Comparison of ENCODE assay signal across 8 mouse cellular contexts in the genomic region with DNA sequence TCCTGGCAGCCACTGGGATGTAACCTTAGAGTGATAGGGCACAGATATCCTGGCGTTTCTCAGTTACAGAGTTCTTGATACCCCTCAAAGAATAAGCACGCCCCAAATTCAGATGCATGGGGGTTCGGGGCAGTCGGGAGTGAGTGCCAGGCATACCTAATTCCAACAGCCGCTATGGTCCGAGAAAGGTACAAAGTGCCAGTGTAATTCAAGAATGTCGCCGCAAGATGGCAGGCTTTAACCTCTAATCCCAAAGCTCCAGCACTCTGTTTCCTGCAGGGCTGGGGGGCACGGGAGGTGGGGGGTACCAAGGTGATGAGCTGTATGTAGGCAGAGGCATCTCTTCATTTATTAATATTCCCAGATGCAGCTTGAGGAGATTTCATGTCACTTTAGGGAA.
DNase-seq lines count a peak whose midpoint lies in the region; ATAC-seq and TF ChIP-seq lines count a peak whose summit lies in the region.

No protein-coding gene starts in this region.

- no peaks in the 10 kb centered on the region for H3K4me1 ChIP-seq in forebrain, embryonic 12.5 days
- peaks cover 5% of the 10 kb centered on the region; the same call in 1 of the 2 replicates for H3K4me1 ChIP-seq in hindbrain, embryonic 10.5 days (replicated peaks)

- no peak; the same call in 1 of the 2 replicates for ATAC-seq in cerebellum, adult (ENCODE audit: insufficient number of reproducible peaks, low FRiP score, low TSS enrichment)
- ATAC-seq in forebrain, embryonic 12.5 days (ENCODE audit: low FRiP score) = peak; percentile 71

- no peaks in the 10 kb centered on the region for H3K9me3 ChIP-seq in forebrain, embryonic 12.5 days
- no peaks in the 10 kb centered on the region for H3K9me3 ChIP-seq in hindbrain, embryonic 10.5 days

- H3K27me3 ChIP-seq in forebrain, embryonic 12.5 days = peaks cover 11% of the 10 kb centered on the region; the same call in 1 of the 2 replicates
- peaks cover 12% of the 10 kb centered on the region for H3K27me3 ChIP-seq in hindbrain, embryonic 10.5 days (ENCODE audit: insufficient read depth, poor library complexity, severe bottlenecking)

- peak; percentile 84 for TF ChIP-seq CTCF in brain, embryonic 14.5 days (IDR thresholded peaks at IDR 0.05; ENCODE audit: borderline replicate concordance, extremely low read depth, insufficient read depth, insufficient read length)

- no peak overlapping the region for H3K27ac ChIP-seq in forebrain, embryonic 12.5 days
- H3K27ac ChIP-seq in hindbrain, embryonic 10.5 days = no peak overlapping the region

- DNase-seq in cerebellum, adult 11 months = peak; percentile 24
- DNase-seq in brain, embryonic 14.5 days (ENCODE audit: low read depth) = peak; percentile 64
- peak; percentile 49 for DNase-seq in hindbrain, embryonic 10.5 days (ENCODE audit: low spot score)
- peak; percentile 19 for DNase-seq in layer of hippocampus, adult 9-11 months
- peak; percentile 52 for DNase-seq in lung, postnatal 10 days
- DNase-seq in right cerebral cortex, adult 18-20 months = peak; percentile 43

- H3K4me2 ChIP-seq in forebrain, embryonic 12.5 days = peak overlapping the region; percentile 48

- no peak for TF ChIP-seq POLR2A in brain, embryonic 14.5 days (IDR thresholded peaks at IDR 0.05; ENCODE audit: borderline replicate concordance, extremely low read depth, insufficient read depth, insufficient read length, poor library complexity, severe bottlenecking)

- H3K4me3 ChIP-seq in forebrain, embryonic 12.5 days (replicated peaks) = no peak overlapping the region
- H3K4me3 ChIP-seq in hindbrain, embryonic 10.5 days = peak overlapping the region; percentile 27; the same call in 1 of the 2 replicates

- 4% methylated on average over 9 of the region's 9 CpGs for whole genome bisulfite sequencing in forebrain, embryonic 12.5 days
- 6% methylated on average over 9 of the region's 9 CpGs for WGBS in hindbrain, embryonic 10.5 days

- no peaks in the 10 kb centered on the region for H3K36me3 ChIP-seq in forebrain, embryonic 12.5 days (replicated peaks)
- H3K36me3 ChIP-seq in hindbrain, embryonic 10.5 days = no peaks in the 10 kb centered on the region

- H3K9ac ChIP-seq in forebrain, embryonic 12.5 days = no peak overlapping the region
